Mouse (Mus musculus): ENCODE results near the gene Mpp2.

GRCm38 (mm10) chr11:102025991-102026660 lies 62.2 kb downstream of the Mpp2 start:
- TF ChIP-seq CTCF (conservative IDR thresholded peaks at IDR 0.05; ENCODE audit: insufficient read depth, insufficient read length, low read depth, low read length) (no peak), POLR2A (IDR thresholded peaks at IDR 0.05; ENCODE audit: low read depth, low read length) (no peak)
